Mouse (Mus musculus) cerebellum, adult 11-12 months (tissue): ENCODE measurements around the gene Pdhx.

Experiments
- DNase-seq: peaks from one replicate; pipeline ENCODE4 v3.0.0; 2022

Pdhx gene

DNA sequence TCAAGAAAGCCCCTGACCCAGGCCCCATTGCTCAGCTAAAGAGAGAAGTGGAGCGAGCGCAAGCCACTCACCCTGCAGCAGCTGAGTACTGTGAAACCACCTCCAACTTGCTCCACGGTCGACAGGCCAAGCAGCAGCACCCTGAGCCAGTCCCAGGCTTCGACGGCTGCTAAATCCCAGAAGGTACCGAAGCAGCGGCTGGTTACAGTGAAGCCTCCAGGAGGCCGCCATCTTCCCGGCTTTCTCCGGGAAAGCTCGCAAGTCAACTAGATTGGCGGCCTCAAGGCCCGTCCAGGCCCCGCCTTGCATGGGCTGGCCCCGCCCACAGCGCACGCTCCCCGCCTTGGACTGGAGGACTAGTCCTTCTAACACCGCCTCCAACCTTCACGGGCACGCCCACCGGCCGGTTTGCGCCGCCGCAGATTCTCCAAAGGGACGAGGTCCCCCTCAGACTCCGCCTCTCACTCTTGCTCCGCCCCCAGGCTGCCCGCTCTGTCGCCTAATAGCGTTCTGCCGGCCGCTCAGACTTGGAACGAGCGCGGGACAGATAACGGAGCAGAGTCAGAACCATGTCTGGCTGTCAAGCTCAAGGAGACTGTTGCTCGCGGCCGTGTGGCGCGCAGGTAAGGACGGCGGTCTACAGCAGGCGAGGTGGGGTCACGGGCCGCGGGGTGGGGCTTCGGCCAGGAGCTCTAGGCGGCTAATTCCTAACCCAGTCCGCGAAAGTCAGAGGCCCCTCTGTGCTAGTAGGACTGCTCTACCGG is at the start of gene Pdhx, which contains the start of gene Apip:
Pdhx (minus strand) TSS at position 295 of the 764 bp plus-strand sequence.
Apip (plus strand) TSS at position 457 of the 764 bp plus-strand sequence.
- peak; percentile 100 for DNase-seq

DNA sequence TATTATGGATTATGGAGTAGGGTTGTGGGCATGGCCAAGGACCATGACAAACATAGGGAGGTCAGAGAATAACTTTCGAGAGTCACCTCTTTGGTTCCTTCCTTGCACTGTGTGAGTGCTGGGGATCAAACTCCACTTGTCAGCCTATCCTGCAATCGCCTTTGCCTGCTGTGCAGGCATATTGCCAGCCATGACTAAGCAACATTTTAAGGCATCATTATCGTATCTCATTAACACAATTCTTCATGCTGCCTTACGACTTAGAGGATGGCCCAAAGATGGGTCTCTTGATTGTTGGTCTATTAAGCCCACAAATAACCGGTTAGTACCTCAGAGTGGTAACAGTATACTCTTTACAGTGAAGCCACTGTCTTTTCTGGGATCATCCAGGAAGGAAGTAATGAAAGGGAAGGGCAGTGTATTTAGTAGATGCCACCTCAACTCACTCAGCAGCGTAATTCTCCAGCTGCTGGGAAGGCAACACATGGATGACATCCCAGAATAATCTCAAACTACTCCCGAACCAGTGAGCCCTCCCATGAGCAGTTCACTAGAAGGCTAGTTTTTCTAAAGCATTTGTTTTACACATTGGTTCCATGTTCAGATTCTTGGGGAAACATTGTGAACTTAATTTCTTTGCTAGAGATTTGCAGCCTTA is 46.0 kb upstream of the Pdhx start:
- no peak for DNase-seq

DNA sequence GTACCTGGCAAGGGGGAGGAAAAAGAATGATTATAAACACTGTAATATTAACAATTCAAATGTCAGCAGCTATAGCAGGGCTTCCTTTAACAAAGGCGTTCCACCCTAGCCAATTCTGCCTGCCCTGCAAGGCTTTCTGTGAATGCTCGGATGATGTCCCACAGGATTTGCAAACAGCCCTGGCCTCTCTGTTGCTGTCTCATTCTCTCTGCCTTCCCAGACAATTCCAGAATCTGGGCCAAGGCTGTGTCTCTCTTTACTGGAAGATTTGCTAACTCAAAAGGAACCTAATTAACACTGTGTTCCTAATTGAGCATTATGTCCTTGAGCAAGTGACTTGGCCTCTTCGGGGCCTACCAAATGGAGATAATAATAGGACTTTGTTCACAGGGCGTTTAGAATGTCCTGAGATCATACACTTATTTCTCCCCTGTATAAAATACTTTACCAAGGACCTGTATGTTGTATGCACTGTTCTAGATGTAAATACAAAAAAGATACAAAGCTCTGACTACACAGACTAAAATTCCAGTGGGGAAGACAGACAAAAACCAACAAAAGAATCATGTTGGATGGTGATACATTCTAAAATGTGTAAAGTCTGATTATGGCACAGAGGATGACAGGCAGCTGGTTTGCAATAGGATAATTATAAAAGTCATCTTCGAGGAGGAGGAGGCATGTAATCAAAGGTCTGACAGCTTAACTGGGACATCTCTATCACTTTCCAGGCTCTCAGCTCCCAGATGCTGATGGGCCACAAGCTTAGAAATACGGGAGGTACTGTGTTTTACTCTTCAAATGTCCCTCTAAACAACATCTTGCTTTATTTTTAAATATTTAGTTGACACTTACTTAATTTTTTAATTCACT is 45.2 kb upstream of the Pdhx start:
- no peak for DNase-seq

DNA sequence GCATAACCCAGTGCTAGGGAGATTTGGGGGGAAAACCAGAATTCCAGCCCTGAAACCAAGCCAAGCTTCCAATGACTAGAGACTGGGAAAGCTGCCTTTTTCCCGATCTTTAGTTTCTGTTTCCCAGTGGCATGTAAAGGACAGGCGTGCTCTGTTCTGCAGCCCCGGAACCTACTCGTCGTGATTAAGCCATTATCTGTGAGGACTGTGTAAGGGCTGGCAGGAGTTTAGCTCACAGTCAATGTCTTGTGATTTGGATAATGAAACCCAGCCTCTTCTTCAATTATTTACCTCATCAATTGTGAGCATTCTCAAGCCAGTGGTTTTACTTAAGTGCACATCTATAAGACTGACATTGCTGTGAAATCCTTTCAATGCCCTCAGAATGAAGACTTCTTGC is 43.9 kb upstream of the Pdhx start:
- DNase-seq, result no peak

DNA sequence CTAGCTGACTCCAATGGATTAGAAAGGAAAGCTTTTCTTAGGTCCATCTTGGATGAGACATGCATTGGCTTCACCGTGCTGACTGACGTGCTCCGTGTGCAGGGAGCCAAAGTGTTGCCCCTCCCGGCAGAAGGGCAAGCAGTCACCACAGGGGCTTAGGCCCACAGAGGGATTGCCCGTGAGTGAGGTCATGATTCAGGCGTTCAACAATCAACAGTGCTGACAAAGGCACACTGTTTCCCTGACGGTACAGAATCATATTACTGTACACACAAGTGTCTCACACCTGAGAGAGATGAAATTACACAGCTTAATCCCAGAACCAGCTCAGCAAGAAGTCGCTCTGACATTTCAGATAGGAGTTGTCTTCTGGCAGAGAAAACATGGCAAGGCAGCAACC is 38.4 kb upstream of the Pdhx start:
- DNase-seq, result no peak

DNA sequence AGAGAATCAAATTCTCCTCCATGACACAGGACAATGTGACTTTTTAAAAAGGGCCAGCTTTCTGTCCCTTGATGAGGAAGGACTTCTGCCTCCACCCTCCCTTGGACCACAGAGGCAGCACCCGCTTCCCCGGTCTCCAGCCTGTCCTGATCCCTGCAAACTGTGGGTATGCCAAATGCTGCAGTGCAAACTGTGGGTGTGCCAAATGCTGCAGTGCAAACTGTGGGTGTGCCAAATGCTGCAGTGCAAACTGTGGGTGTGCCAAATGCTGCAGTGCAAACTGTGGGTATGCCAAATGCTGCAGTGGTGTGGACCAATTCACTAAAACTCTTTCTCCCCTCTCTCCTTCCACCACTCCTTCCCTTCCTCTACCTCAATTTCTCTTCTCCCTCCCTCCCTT is 32.9 kb upstream of the Pdhx start:
- no peak for DNase-seq

DNA sequence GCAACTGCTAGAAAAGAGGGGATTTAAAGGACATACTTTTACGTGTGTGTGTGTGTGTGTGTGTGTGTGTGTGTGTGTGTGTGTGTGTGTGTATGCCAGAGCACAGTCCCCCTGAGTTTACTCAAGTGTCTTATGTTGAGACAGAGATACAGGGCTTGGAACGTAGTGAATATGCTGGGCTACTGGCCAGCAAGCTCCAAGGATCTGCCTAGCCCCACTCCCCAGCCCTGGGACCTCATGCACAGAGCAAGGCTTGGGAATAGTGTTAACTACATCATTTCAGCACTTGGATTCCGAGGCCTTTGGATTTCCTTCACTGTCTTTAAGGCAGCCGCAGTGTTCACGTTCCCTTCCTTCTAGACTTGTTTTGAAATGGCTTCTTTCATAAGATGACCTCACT is 29.3 kb upstream of the Pdhx start:
- no peak for DNase-seq

DNA sequence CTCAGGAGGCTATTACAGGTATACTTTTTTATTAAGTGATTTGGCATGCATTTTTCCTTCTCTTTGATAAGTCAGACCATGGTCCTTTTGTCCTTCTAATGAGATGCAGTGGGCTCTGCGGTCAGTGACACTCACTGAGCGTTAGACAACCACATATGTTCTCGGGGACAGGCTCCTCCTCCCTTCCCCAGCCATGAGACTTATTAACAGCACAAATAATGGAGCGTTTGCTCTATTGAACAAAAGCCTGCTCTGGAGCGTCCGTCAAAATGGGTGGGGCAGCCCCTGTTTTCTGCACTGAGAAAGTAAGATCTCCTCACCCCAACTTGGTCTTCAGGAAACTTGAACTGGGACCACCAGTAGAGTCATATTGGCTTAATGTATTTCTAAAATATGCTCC is 16.2 kb upstream of the Pdhx start:
- DNase-seq, result no peak

DNA sequence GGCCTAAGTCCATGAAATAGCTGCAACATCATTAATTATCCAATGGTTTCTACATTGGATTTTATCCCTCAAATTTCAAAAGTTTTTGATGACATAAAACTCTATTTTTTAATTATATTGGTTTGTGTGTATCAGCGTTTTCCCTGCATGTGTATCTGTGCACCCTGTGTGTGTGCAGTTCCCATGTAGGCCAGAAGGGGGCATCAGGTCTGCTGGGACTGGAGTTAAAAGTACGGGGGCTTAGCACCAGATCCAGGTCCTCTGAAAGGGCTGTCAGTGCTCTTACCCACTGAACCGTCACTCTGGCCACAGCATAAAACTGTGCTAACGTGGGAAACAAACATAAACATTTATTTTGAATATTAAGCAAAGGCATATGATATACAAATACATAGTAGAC is 14.8 kb upstream of the Pdhx start:
- no peak for DNase-seq

DNA sequence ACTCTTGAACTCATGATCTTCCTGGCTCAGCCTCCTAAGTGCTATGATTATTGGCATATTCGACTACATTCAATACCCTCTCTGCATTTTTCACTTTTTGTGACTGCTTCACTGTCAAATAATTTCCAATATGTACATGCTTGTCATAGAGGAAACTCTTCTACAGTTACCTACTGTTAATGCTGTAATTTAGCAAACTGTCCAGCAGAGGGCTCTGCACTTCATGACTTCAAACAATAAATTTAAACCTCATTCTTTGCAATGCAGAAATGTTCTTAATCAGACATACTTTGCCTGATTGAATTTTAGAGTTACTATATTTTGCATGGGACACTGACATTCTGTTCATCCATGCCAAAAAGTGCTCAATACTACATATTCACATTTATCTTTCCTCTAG is 13.1 kb upstream of the Pdhx start:
- DNase-seq, result no peak

DNA sequence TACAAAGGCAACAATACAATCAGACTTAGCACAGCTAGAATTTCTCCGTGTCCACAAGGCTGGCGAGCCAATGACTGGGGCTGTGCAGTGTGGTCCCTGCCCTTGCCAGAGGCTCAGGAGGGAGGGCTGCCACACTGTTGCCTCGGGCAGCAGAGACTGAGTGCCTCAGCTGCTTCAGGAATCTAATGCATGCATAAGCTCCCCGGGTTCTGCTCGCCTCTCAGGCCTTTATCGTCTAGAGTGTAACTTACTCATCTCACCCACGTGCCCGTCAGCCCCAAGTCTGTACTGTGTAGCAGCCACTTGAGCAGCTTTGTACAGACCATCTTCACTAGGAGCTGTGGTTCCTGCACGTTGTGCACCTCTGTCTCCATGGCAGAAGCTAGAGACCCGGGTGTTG is 12.3 kb upstream of the Pdhx start:
- no peak for DNase-seq

DNA sequence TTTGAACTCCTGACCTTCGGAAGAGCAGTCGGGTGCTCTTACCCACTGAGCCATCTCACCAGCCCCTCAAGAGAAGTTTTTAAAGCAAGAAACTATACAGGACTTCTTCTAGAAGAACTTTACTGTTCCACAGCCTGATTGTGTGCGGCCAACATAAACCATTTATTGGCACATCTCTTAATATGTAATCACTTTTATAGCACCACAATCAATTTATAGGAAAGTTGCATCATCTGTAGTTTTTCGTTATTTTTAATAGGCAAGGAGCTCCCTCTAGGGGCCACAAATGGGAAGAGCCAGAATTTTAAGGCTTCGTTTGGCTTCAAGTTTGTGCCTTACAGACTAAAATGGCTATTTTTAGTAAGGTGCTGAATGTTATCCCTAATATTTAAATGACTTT is 11.1 kb upstream of the Pdhx start:
- DNase-seq, result no peak

DNA sequence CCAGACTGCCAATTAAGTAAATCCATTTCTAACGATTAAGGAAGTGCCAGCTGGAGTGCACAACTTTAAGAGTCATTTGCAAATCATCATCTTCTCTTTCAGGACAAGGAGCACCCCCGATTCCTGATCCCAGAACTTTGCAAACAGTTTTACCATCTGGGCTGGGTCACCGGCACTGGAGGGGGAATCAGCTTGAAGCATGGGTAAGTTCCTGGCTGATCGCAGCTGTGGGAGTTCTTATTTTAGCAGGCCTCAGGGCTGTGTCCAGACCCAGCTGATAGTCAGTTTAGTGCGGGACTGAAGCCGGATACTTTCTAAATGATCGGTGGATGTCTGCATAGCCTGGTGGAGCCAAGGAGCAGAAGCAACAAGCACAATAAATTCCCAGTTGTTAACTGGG is 9.5 kb upstream of the Pdhx start:
- no peak for DNase-seq

DNA sequence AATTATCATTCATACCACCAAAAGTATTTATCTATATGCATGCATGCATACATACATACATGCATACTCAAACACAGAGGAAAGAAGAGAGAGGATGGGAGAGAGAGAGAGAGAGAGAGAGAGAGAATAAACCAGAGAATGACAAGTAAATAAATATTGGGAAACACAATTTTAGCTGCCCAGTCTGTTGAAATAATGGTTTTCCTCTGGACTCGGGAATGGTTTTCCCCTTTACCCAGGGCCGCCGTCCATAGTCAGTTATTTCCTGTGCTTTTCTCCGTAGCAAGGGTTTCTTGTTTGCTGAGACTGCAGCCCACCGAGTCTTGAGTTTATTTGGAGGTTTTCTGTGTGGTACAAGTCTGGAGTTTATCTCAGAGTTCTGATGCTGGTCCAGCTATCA is 8.4 kb upstream of the Pdhx start:
- no peak for DNase-seq

DNA sequence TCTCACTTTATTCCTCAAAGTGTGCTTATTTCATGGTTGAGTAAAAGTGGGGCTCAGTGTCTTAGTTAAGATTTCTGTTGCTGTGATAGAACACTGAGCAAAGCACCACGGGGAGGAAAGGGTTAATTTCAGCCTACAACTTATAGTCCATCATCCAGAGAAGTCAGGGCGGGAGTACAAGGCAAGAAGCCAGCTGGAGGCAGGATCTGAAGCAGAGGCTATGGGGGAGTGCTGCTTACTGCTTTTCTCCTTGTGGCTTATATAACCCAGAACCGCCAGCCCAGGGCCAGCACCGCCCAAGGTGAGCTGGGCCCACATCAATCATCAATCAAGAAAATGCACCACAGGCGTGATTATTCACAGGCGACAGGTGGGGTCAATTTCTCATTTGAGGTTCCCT is 7.8 kb upstream of the Pdhx start:
- no peak for DNase-seq

DNA sequence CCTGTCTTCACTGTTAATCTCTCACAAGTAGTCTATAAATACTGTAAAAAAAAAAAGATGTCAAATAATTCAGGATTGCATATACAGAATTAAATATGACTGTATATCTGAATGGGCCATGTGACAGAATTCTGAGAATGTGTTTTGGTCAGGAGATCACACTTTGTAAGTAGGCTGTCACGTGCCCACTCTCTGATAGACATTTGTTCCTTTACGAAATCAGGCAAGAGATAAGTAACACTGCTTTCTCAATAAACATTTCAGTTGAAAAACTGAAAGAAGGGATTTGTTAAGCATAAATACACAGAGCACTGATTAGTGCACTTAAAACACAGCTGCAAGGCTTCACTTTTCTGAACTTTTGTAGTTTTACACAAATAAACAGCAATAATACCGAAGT is 2.7 kb downstream of the Pdhx start:
- no peak for DNase-seq

DNA sequence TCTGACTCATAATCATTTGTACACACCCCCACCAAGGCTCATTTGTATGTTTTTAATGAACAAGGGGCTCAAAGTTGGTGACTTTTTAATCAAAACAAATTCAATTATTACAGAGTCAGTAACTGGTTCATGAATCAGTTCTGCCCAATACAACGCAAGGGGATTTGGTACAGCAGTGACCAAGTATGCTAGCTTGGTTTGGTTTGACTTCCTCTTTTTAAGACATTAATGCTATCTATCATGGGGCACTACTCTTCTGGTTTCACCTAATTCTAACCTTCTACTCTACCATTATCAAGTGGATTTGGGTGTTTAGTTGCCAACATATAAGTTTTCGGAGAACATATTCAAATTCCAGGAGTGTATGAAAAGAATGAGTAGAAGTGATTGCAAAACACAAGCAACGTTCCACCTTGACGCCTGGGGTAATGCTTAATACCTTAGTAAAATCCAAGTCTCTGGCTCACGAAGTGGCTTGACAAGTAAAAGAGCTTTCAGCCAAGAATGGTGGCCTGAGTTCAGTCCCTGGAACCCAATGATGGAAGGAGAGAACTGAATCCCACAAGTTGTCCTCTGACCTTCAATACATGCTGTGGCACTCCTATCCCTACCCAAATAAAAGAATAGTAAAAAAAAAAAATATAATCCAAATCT is 3.4 kb downstream of the Pdhx start:
- no peak for DNase-seq

DNA sequence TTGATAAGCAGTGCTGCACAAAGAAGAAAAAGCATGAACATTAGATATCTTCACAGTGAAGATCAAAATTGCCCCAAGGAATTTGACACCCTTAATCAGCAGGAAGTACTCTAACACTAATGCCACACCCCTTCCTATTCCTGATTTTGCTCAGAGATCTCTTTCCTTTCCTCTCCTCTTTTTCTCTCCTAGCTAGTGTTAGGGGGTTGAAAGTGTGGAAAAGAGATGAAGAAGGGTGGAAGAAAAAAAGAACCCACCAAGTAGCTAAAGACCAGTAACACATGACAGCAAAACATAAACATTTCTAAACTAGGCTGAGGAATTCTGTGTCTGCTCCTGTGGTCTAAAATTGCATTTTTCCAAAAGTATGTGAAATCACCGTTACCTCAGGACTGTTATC is 4.7 kb downstream of the Pdhx start:
- no peak for DNase-seq

DNA sequence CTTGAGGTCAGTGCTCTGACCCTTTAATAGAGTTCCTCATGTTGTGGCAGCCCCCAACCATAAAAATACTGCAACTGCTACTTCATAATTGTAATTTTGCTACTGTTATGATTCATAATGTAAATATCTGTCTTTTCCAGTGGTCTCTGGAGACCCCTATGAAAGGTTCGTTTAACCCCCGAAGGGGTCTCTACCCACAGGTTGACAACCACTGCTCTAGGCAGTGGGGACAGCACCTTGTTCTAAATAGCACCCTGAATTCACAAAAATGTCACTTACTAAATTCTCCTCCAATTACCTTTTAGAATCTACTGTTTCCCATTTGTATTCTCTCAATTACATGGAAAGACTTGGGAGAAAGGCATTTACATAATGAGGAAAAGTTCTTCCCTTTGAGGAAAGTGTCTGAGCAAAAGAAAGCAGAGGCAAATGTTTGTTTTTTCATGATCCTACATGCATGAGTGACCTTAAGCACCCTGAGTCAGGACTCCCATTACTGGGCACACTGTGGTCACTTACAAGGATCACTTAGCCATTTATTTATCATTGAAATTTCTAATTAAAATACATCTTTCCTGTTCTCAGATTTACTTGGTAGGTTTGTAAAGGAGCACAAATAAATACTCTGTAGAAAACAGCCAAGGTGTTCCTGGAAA is 5.6 kb downstream of the Pdhx start:
- no peak for DNase-seq

DNA sequence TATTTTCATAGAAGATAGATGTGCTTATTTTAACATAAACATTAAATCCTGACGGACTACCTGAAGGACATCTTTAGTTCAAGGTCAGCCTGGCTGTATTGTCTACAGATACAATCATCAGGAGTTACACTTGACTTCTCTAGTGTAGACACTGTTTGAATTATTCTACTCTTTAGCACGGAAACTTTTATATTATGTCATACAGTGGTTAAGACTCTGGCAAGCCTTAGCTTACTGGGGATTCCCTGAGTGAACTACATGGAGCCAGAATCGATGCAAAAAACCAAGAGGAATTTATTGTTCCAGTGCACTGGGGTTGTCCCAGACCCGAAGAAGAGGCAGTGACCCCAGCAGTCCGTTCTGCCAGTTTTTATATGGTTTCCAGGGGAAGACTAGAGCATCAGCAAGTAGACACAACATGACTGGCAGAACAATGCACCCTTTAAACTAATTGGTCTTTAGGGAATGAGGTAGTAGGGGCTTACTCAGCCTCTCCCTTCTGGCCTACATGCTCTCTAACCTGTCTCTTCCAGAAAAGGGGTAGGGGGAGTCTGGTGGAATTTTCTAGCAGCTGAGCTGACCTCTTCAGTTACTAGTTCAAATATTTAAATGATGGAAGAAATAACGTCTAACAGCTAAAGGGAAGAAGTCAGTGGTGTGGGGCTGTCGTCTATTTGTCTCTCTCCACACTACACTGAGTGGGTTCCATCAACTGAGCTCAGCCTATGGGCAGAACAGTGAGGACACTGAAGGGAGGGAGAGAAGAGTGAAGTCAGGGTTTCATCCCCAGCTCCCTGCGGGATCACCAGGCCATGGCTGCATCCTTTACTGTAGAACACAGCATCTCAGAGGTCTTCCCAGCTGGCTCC is 6.4 kb downstream of the Pdhx start:
- no peak for DNase-seq

DNA sequence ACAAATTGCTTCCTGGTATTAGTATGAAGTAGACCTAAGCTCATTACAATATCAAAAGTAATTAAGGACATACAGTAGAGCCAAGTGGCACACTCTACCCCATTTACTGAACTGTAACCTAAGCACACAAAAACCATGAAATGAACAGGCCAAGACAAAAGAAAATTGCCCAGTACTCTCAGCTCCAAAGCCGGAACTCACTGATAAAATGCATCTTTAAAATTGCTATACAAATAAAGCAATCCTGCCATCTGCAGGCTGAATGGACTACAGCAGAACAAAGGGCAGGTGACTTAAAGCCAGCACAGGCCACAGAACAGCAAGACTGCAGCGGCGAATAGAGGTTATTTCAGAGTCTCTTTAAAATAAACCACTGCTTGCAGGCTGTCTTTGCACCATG is 10.4 kb downstream of the Pdhx start:
- DNase-seq, result no peak

DNA sequence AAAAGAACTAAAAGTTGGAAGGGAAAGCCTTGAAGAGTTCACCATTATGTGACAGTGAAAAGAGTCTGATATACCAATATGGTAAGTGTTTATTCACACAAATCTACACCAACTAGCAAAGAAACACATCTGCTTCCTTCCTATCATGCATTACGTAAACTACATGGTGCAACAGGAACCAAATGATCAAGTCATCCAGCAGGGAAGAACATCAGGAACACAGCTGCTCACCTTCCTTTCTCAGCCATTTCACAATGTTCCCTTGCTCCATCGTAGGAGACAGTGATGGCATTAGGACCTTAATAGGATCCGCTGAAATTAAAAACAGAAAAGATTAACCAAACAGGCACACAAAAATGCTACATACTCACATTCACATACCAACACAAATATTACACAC is 15.0 kb downstream of the Pdhx start:
- DNase-seq, result no peak
